Mouse (Mus musculus): ENCODE measurements around the gene Trpv5. TPM values are rescaled to one million over a fixed set of nuclear protein-coding genes. Genes with fewer than 3 reads are reported as not detected.

Gene Trpv5
- total RNA-seq, 1 experiment = 0.22 TPM

DNA sequence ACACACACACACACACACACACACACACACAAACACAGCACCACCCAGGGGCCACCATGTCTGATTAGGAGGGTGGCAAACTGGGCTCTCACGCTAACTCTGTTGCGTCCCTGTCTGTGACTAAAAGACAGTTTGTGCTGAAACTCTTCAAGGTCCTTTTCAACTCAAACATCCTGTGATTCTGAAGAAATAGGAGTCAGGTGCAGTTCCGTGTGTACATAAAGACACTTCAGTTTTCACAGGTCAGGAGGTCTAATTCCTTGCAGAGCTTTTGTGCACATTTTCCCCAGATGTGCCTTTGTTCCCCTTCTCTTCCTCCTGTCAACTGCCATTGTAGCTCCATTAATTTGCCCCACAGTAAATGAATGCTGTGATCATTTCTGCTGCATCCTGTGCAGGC lies 40.1 kb downstream of the Trpv5 start:
- TF ChIP-seq CHD2 (IDR thresholded peaks at IDR 0.05; ENCODE audit: low read depth, low read length) (no peak), HCFC1 (IDR thresholded peaks at IDR 0.05; ENCODE audit: borderline replicate concordance, insufficient read depth, low read length) (no peak), ZC3H11A (IDR thresholded peaks at IDR 0.05; ENCODE audit: borderline replicate concordance, low read depth, low read length) (no peak), MAFK (IDR thresholded peaks at IDR 0.05; ENCODE audit: insufficient read depth, low read depth, low read length) (no peak)
- Histone ChIP-seq H3K27ac (ENCODE audit: insufficient read depth, low read depth, low read length, poor library complexity, severe bottlenecking) (no peak overlapping the region), H3K9ac (ENCODE audit: insufficient read depth, low read depth, low read length, poor library complexity, severe bottlenecking) (no peak overlapping the region), H3K4me3 (ENCODE audit: insufficient read depth in 1 of 2, low read depth in 1 of 2, low read length in 2 of 2, poor library complexity in 1 of 2, severe bottlenecking in 1 of 2) (no peak overlapping the region), H3K4me1 (ENCODE audit: control insufficient read depth in 2 of 2, insufficient read depth in 2 of 2, low read length in 2 of 2, poor library complexity in 1 of 2) (no peaks in the 10 kb centered on the region), H3K36me3 (ENCODE audit: control insufficient read depth, insufficient read depth, low read length, poor library complexity, severe bottlenecking) (no peaks in the 10 kb centered on the region), H3K9me3 (ENCODE audit: control insufficient read depth, insufficient read depth, low read depth, low read length) (no peaks in the 10 kb centered on the region)
- no peak for DNase-seq (ENCODE audit: low read depth, low spot score)
- in situ Hi-C loops (cut with MboI; ENCODE audit: low sequenced_read_pairs in 2 of 2, unreplicated experiment in 2 of 2) = no loop called here

GRCm38 (mm10) chr6:41637927-41638506 lies 42.6 kb downstream of the Trpv5 start:
- DNase-seq (ENCODE audit: low read depth, low spot score) = no peak
- H3K4me3 ChIP-seq (ENCODE audit: insufficient read depth in 1 of 2, low read depth in 1 of 2, low read length in 2 of 2, poor library complexity in 1 of 2, severe bottlenecking in 1 of 2) = no peak overlapping the region
- no peak overlapping the region for H3K9ac ChIP-seq (ENCODE audit: insufficient read depth, low read depth, low read length, poor library complexity, severe bottlenecking)
- no peak for TF ChIP-seq HCFC1 (IDR thresholded peaks at IDR 0.05; ENCODE audit: borderline replicate concordance, insufficient read depth, low read length)
- no peak for TF ChIP-seq ZNF384 (IDR thresholded peaks at IDR 0.05; ENCODE audit: low read depth, low read length)
- TF ChIP-seq ZC3H11A (IDR thresholded peaks at IDR 0.05; ENCODE audit: borderline replicate concordance, low read depth, low read length) = no peak
- no peak for TF ChIP-seq CHD2 (IDR thresholded peaks at IDR 0.05; ENCODE audit: low read depth, low read length)
- TF ChIP-seq MAFK (IDR thresholded peaks at IDR 0.05; ENCODE audit: insufficient read depth, low read depth, low read length) = no peak
- no peak overlapping the region for H3K27ac ChIP-seq (ENCODE audit: insufficient read depth, low read depth, low read length, poor library complexity, severe bottlenecking)
- no peaks in the 10 kb centered on the region for H3K36me3 ChIP-seq (ENCODE audit: control insufficient read depth, insufficient read depth, low read length, poor library complexity, severe bottlenecking)
- no peaks in the 10 kb centered on the region for H3K4me1 ChIP-seq (ENCODE audit: control insufficient read depth in 2 of 2, insufficient read depth in 2 of 2, low read length in 2 of 2, poor library complexity in 1 of 2)
- H3K9me3 ChIP-seq (ENCODE audit: control insufficient read depth, insufficient read depth, low read depth, low read length) = no peaks in the 10 kb centered on the region
- in situ Hi-C loops (cut with MboI; ENCODE audit: low sequenced_read_pairs in 2 of 2, unreplicated experiment in 2 of 2) = no loop called here

- DNase-seq (ENCODE audit: low read depth, low spot score) = no peak
- Histone ChIP-seq H3K4me3 (ENCODE audit: insufficient read depth in 1 of 2, low read depth in 1 of 2, low read length in 2 of 2, poor library complexity in 1 of 2, severe bottlenecking in 1 of 2) (no peak overlapping the region), H3K4me1 (ENCODE audit: control insufficient read depth in 2 of 2, insufficient read depth in 2 of 2, low read length in 2 of 2, poor library complexity in 1 of 2) (no peaks in the 10 kb centered on the region), H3K9me3 (ENCODE audit: control insufficient read depth, insufficient read depth, low read depth, low read length) (no peaks in the 10 kb centered on the region), H3K9ac (ENCODE audit: insufficient read depth, low read depth, low read length, poor library complexity, severe bottlenecking) (no peak overlapping the region), H3K36me3 (ENCODE audit: control insufficient read depth, insufficient read depth, low read length, poor library complexity, severe bottlenecking) (no peaks in the 10 kb centered on the region), H3K27ac (ENCODE audit: insufficient read depth, low read depth, low read length, poor library complexity, severe bottlenecking) (no peak overlapping the region)
- no peak for TF ChIP-seq HCFC1 (IDR thresholded peaks at IDR 0.05; ENCODE audit: borderline replicate concordance, insufficient read depth, low read length)
- no peak for TF ChIP-seq MAFK (IDR thresholded peaks at IDR 0.05; ENCODE audit: insufficient read depth, low read depth, low read length)
- TF ChIP-seq CHD2 (IDR thresholded peaks at IDR 0.05; ENCODE audit: low read depth, low read length) = no peak
- TF ChIP-seq ZC3H11A (IDR thresholded peaks at IDR 0.05; ENCODE audit: borderline replicate concordance, low read depth, low read length) = no peak
- TF ChIP-seq ZNF384 (IDR thresholded peaks at IDR 0.05; ENCODE audit: low read depth, low read length) = no peak
- in situ Hi-C loops (cut with MboI; ENCODE audit: low sequenced_read_pairs in 2 of 2, unreplicated experiment in 2 of 2) = no loop called here
Observed at GRCm38 (mm10) chr6:41637393-41637792, 43.2 kb downstream of the Trpv5 start.

DNA sequence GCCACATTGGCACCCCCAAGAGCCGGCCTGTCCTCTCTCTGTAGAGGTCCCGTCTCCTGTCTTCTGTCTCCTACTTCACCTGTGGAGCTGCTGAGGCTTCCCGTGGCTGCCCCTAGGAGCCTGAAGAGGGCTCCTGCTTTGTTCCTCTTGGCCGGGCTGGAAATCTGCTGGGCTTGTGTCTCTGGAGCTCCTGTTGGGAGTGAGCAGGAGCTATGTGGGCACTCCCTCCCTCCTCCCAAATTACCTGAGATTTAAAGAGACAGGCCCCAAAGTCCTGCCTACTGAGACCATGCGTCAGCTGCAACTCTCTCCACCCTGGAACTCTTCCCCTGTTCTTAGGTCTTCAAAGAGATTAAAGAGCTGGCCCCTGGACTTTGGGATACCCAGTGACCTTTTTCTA lies 44.4 kb downstream of the Trpv5 start, which contains the start of gene Trpv6:
Gene Trpv6 (minus strand): TSS at position 228 of the 400 bp plus-strand sequence.
- no peak for TF ChIP-seq HCFC1 (IDR thresholded peaks at IDR 0.05; ENCODE audit: borderline replicate concordance, insufficient read depth, low read length)
- TF ChIP-seq MAFK (IDR thresholded peaks at IDR 0.05; ENCODE audit: insufficient read depth, low read depth, low read length) = no peak
- no peak for TF ChIP-seq ZC3H11A (IDR thresholded peaks at IDR 0.05; ENCODE audit: borderline replicate concordance, low read depth, low read length)
- TF ChIP-seq CHD2 (IDR thresholded peaks at IDR 0.05; ENCODE audit: low read depth, low read length) = no peak
- no peak for TF ChIP-seq ZNF384 (IDR thresholded peaks at IDR 0.05; ENCODE audit: low read depth, low read length)
- Histone ChIP-seq H3K4me3 (ENCODE audit: insufficient read depth in 1 of 2, low read depth in 1 of 2, low read length in 2 of 2, poor library complexity in 1 of 2, severe bottlenecking in 1 of 2) (no peak within 1 kb of the TSS), H3K9ac (ENCODE audit: insufficient read depth, low read depth, low read length, poor library complexity, severe bottlenecking) (no peak within 1 kb of the TSS), H3K27ac (ENCODE audit: insufficient read depth, low read depth, low read length, poor library complexity, severe bottlenecking) (no peak within 1 kb of the TSS), H3K36me3 (ENCODE audit: control insufficient read depth, insufficient read depth, low read length, poor library complexity, severe bottlenecking) (no peaks in the 10 kb centered on the region), H3K4me1 (ENCODE audit: control insufficient read depth in 2 of 2, insufficient read depth in 2 of 2, low read length in 2 of 2, poor library complexity in 1 of 2) (no peaks in the 10 kb centered on the region), H3K9me3 (ENCODE audit: control insufficient read depth, insufficient read depth, low read depth, low read length) (no peaks in the 10 kb centered on the region)
- in situ Hi-C loops (cut with MboI; ENCODE audit: low sequenced_read_pairs in 2 of 2, unreplicated experiment in 2 of 2) = no loop called here
- DNase-seq (ENCODE audit: low read depth, low spot score) = no peak

Data from ES-E14 (cell line).